Mouse (Mus musculus) ZHBTc4 (cell line): ENCODE results near the gene Lepr.
A peak's percentile ranks its signal among the peaks of the same experiment; 100 is the strongest.

Source experiments
- DNase-seq: peaks from one replicate; pipeline ENCODE4 v3.0.0-alpha.2; 2011; ENCODE audit warnings: low read depth, low spot score

Gene Lepr

GRCm38 (mm10) chr4:101717367-101718121, at the start of gene Lepr:
Gene Lepr (plus strand): TSS chr4:101717404.
- peak; percentile 67 for DNase-seq

DNA sequence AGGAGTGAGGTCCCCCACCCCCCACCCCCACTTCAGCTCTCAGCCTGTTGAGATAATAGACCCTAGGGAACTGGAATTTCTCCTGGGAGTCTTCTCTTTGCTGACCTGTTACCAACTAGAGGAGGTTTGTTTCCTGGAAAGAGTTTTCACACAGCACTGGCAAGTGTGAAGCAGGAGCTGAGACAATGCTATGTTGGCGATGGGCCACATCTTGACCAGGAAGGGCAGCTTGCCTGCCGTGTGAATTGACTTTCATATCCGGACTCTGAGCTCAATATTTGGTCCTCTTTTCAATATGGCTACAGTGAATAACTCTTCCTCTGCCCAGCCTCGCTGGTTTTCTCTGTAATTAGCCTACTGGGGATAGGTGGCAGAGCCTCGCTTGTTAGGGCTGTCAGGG, 48.0 kb upstream of the Lepr start:
- DNase-seq = no peak

DNA sequence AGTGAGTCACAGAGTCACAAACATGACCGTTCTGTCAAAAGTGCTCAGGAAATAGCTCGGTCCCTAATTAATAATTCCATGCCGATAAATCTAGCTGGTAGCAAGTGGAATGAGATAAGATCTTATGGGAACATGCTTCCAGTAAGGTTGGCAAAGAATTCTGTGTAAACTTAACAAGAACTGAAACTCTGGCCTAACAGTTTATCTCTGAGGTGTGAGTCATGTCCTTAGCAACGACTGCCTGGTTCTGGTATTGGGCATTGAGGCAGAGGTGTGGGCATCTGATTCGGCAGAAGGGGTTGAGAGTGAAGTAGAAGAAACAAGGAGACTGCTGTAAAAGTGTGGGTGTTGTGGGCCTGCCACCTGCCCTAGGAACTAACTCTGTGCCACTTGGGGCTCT, 47.4 kb upstream of the Lepr start:
- DNase-seq = no peak

DNA sequence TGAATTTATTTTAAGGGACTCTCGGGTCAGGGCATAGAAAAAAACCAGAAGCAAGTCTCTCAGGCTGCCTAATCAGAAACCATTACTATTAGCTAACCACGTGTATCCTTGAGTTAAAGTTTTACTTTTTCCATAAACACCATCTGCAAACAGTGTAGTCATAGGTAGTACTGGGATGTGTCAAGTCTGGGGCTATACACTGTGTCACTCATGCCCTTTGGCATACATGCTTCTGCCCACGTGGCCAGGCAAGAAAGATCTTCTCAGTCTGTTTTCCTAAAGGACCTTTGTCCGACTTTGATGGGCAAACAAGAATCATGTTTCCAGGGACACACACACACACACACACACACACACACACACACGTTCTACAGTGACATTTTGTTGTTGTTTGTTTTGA, 42.4 kb upstream of the Lepr start:
- no peak for DNase-seq

DNA sequence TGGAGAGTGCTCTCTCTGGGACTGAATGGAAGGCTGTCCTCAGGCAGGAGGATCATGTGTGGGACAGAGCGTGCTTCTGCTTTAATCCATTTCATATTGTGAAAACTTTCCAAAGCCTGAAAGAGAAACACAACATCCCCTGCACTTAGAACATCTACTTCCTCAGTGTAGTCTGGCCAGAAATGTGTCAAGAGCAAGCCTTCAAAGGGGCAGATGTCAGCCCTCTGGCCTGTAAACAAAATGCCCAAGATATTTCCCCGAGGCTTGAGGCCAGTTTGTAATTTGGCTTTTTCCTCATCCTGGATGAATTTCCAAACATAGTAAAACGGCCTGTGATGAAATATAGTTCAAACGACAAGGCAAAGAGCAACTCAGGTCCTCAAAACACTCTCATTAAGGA, 41.5 kb upstream of the Lepr start:
- no peak for DNase-seq

DNA sequence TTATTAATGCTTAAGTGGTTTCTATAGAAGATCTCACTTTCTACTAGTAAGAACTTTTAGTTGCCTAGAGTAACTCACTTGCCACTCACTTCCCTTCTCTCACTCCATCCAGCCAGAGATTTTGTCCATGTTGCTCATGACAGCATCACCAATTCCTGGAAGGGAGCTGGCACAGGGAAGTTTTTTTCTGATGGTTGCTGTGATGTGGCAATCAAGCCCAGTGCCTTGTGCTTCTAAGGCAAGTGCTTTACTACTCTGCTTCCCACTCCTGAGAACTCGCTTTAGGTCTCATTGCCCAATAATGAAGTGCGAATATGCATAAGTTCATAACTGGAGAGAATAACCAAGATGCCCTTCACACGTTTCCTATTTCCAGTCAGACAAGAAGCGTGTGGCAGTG, 34.6 kb upstream of the Lepr start:
- no peak for DNase-seq

DNA sequence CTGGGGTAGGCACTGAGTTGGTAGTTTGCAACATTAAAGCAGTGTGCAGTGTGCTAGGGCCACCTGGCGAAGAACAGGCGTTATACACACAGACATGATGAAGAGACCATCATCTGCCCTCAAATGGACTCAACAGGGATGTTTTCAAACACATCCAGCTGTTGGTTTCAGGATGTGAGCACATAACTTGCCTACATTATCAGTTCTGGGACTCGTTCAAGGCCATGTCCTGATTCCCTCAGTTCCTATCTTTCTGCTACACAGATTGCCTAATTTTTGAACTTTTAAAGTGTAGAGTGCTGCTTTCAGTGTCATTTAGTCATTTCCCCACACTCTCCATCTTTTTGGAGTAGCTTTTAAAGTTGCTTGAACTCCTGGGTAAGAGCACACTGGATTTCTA, 34.1 kb upstream of the Lepr start:
- no peak for DNase-seq

- no peak for DNase-seq
Observed at GRCm38 (mm10) chr4:101684821-101685220, 32.4 kb upstream of the Lepr start.

DNA sequence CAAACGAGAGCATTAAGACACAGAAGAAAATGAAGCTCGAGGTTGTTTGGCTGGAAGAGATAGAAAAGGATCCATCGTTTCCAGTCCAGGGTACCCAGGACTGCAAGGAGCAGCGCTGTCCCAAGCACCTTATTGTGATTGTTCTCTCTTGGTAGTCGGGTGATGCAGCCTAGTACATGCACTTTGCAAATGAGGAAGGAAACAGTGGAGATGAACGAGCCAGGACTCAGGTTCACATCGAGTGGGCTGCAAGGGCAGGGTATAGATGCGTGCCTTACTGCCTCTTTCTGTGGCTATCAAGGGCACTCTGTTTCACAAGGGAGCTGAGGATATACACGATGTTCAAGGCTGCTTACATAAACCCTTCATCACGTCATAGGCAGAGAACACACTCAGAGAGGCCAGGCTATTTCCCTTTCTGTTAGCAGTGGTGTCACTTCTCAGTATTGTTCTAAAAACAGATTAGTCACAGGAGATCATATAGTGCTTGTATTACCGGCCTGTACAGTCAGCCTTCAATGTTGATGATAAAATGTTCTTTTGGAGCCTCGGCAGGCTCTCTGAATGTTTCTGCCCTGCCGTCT, 30.9 kb upstream of the Lepr start:
- no peak for DNase-seq

GRCm38 (mm10) chr4:101689241-101689640, 28.0 kb upstream of the Lepr start:
- DNase-seq = no peak

GRCm38 (mm10) chr4:101689645-101690044, 27.6 kb upstream of the Lepr start:
- no peak for DNase-seq

DNA sequence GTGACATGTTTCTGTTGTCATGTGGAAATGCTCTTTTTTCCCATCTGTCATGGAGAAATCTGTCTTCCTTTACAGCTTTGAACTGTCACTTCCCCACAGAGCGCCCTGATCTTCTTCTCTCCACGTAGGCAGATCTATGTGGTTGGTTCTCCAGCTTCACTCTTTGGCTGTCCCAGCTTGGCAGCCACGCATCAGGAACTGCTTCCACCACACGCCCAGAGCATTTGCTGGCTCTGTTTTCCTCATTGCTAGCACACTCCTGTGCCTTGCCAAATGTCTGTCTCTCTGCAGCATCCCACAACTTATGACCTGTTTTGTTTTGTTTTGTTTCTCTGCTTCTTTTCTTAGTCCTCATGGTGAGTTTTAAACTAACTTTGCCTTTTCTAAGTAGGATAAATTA, 24.3 kb upstream of the Lepr start:
- DNase-seq = no peak

GRCm38 (mm10) chr4:101694529-101694928, 22.7 kb upstream of the Lepr start:
- DNase-seq = no peak

GRCm38 (mm10) chr4:101697236-101697635, 20.0 kb upstream of the Lepr start:
- no peak for DNase-seq

- DNase-seq = no peak
Observed at GRCm38 (mm10) chr4:101699423-101699822, 17.8 kb upstream of the Lepr start.

- no peak for DNase-seq
Observed at GRCm38 (mm10) chr4:101700892-101701640, 16.1 kb upstream of the Lepr start.

DNA sequence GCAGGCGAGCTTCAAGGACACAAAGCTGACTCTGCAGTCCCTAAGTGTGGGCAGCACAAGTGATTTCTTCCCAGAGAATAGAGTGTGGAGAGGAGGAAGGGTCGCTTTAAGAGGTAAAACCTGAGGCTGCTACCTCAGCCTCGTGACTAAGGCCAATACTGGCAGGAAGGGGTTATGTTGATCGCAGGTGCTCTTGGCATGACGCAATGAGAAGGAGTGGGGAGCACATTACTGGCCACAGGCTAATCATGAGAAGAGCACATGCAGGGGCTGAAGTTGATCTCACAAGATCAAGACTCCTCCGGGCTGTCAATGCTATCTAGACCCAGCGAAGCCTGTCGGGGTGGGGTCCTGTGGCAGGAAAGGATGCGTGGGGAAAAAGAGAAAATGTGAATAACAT, 11.9 kb upstream of the Lepr start:
- no peak for DNase-seq

DNA sequence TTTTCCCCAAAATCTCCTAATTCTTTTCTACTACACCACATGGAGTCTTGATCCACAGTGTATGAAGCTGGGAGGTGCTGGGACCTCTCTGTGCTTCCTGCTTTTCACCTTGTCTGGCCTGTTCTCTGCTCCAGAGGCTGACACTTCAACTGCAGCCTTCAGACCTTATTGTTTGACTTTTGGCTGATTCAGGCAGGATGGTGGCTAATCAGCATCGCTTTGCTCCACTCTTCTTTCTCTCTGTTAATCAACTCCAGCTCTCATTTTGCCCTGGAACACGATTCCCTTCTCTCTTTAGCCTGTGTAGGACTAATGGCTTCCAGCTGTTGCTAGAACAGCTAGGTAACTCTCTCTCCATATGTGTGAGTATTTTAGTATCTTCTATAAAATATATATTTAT, 10.0 kb upstream of the Lepr start:
- no peak for DNase-seq

- DNase-seq = no peak
Observed at GRCm38 (mm10) chr4:101707953-101708352, 9.3 kb upstream of the Lepr start.

DNA sequence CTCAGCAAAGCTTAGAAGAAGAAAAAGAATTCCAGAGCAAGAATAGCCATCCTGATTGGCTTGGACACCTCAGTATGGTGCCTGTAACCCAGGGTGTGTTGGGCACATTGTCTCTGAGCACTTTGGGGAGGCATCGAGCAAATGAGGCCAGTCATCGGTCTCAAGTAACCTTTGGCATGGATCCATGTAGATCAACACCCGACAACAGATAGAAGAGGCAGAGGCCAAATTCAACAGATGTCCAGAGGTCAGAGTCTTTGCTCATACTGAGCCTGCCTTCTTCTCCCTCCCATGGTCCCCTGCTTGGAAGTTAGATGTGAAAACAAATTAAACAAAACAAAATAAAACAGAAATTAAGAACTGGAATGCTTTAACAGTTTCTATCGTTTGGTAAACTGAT, 6.8 kb upstream of the Lepr start:
- no peak for DNase-seq

DNA sequence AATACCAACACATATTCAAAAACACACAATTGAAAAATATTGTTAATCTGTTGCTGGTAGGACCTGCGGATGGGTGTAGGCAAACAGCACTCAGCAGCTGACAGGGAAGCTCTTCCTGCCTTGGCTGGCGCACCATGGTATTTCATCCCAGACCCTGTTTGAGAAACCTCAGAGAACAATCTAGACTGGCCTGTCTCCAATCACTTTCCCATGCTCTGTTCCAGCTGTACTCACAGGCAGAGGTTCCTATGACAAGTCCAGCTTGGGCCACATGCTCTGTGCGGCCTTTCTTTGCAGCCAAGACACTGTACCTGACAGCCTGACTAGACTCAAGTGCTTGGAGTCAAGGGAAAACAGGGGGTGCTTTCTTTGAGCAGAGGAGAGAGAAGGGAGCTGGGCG, 6.1 kb upstream of the Lepr start:
- no peak for DNase-seq

DNA sequence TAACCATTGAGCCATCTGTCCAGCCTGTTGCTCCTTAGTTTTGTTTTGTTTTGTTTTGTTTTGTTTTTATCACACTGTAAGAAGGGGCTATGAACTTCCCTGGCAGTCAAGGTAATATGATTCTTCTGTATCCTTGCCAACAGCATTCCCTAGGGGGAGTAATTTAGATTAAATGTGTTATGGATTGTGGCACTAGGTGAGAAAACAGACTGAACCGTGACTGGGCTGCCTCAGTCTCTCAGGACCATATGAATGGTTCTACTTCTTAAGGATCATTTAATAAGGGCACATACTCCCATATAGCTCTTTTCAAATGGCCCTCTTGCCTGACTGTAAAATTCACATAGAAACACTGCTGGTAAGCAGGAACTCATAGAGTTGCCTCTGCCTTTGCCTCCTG, 4.6 kb upstream of the Lepr start:
- DNase-seq = no peak

GRCm38 (mm10) chr4:101715302-101715701, 1.9 kb upstream of the Lepr start:
- no peak for DNase-seq
